Mouse (Mus musculus) lung, postnatal 36 days (tissue): ENCODE results near the gene Alg14.
A peak's percentile ranks its signal among the peaks of the same experiment; 100 is the strongest.

ENCODE experiments used
- DNase-seq: peaks from one replicate; pipeline ENCODE4 v3.0.0; 2022; ENCODE audit warnings: mixed read lengths

The Alg14 gene

DNA sequence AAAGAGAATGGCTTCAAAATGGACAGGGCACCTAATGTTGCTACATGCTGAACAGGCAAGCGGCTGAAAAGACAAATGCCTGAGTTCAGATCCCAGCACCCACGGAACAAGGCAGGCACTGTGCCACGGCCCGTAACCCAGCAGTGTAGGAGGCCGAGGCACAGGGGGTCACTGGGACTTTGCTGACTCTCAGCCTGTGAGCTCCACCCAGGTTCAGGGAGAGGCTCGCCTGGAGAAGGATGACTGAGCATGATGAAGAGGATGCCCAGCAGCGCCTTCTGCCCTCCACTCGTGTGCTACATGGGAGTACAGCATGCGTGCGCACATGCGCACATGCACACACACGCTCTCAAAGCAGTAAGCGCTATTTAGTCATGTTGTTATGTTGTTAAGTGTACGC is 11.9 kb upstream of the Alg14 start:
- DNase-seq: no peak

DNA sequence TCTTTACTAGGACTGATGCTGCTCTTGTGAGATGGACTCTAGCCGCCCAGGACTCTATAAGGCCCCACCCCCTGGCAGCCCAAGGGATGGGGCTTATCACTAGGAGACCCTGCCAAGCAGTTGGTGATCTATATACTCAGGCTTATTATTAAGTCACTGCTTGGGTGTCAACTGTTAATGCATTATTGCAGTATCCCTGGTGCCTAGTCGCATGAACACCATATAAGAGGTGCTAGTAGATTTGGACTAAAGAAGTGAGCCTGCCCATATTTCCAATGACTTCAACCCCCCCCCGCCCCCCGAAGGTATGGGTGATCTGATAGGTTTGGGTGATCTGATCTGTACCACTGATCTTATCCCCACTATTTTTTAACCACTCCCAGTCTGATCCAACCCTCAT is 8.6 kb upstream of the Alg14 start, which contains the start of gene Tmem56:
Gene Tmem56, minus strand, starts transcription at position 101 of the 400 bp plus-strand sequence.
- DNase-seq: no peak

DNA sequence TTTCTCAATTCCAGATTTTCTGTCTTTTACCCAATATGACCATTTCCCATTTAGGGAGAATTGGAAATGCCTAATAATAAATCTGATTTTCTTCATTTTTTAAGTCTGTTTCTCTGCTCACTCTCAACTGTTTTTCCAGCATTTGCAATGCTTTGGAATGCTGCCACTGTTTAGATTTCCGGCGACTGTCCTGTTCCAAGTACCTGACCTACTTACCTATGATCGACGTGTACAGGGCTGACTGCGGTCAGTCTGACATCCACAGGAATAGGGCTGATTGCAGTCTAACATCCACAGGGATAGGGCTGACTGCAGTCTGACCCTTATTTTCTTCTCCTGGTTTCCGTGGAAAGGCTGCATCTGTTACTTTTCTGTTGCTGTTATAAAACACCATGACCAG is 6.4 kb upstream of the Alg14 start:
- no peak for DNase-seq

DNA sequence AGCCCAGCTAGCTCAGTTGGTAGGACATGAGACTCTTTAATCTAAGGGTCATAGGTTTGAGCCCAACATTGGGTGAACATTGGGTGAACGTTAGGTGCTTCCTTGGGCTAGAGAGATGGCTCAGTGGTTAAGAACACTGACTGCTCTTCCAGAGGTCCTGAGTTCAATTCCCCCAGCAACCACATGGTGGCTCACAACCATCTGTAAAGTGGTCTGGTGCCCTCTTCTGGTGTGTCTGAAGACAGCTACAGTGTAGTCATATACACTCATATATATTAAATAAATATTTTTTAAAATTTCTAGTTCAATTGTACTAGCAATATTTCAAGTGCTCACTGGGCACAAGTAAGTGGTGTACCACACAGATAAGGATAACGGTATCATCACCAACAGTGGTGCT is 4.4 kb upstream of the Alg14 start:
- no peak for DNase-seq

DNA sequence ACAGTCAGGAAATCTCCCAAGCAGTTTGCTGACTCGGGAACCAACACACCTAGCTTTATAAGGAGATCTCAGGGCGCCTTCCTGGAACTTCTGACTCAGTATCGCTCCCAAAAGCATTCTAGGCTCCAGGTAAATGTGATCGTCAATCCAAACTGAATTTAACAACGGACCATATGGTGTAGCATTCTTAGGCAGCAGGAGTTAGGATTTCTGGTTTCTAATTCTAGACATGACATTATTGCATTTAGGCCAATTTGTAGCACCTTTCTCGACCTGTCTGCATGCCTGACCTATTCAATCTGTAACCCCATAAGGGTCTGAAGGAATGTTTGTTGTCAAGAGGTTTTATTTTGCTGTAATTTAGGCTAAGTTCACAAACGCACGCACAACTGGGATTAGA is 892 bp upstream of the Alg14 start:
- DNase-seq: no peak

DNA sequence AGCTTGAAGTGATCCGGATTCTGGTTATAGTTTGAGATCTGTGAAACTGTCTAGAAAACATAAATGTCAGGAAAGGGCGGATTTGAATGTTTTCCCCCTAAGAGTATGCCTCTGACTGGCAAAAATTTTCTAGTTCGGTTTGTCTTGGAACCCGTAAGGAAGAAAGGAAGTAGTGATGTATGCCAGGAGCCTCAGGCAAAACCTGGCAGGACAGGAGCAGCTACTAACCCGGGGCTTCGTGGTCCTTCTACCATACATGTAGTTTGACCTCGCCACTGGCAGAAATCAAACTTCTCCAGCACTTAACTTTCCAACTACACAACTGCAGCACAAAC is 381 bp upstream of the Alg14 start:
- DNase-seq: no peak

DNA sequence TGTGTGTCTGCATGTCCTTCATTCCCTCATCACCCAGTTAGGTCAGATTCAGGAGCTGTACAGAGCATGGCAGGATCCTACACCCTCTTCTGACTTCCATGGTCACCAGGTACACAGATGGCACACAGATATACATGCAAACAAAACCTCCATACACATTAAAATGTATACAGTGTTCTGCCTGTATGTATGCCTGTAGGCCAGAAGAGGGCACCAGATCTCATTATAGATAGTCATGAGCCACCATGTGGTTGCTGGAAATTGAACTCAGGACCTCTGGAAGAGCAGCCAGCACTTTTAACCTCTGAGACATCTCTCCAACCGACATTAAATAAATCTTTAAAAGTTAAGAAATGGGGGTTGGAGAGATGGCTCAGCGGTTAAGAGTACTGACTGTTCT is 2.6 kb downstream of the Alg14 start:
- no peak for DNase-seq

DNA sequence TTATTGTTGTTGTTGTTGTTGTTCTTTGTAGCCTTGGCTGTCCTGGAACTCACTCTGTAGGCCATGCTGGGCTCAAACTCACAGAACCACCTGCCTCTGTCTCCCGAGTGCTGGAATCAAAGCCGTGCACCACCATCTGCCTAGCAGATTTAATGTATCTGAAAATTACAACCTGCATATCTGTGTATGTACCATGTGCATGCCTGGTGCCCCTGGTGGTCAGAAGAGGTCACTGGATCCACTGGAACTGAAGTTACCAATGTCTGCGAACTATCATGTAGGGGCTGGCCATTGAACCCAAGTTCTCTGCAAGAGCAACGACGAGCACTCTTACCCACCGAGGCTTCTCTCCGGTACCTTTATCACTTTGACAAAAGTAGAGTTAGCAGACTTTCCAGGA is 15.1 kb downstream of the Alg14 start:
- DNase-seq: peak; percentile 31

DNA sequence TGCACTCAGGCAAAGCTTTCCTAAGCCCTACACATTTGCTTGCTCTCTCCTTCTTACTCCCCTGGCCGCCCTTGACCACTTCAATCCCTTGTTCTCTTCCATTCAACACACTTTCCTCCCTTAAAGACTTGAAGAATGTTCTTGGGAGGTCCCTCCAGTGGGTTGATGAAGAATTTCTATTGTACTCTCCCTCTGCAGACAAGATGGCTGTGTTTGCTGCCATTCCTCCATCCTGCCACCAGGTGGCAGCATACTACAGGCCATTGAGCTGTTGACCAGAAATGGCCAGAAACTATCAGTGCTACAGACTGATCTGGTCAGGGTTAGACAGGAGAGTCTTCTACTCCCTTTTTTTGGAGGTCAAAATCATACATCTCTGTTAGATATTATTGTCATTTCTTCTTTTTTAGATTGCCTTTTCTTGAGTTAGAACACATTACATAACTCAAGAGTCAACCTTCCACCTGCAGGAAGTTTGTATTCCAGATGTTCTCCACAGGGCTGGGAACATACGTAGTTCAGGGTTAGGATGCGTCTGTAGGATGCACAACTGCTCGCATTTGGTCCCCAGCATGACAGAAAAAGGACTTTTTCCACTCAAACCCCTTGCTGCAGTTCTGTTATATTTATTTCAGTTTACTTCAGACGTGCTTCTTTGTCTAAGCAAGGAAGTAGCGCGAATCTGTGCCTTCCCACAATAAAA is 16.1 kb downstream of the Alg14 start:
- peak; percentile 86 for DNase-seq

DNA sequence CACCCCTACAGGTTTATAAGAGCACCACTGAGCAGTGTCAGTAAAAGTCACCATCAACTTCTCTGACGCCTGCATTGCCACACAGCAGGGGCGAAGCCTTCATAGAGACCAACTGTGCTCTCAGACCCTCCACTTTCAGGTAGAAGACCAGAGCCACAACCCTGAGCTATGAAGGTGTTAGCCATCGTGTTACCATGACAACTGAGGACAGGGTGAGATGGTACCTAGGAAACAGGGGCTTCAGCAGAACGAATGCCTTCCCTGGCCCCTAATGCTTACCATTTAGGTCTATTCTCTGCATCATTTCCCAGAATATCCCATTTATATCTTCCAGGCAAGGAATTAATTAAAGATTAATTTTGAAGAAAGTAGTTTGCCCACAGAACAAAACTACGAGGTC is 17.4 kb downstream of the Alg14 start:
- no peak for DNase-seq

DNA sequence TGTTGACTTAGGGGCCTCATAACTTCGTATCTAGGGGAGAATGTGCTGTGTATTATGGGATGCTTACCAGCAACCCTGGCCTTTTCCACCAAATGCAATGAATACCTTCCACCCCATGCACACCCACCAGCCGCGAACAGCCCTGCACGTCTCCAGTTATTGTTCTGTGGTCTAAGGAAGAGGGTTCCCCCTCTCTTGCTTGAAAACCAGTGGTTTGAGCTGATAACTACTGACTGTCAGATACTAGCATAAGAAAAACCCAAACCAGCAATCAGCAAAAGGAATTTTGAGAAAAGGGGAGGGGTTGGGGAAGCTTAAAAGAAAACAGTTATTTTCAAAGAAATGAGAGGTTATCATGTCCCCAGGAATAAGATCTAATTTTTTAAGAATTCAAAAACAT is 17.9 kb downstream of the Alg14 start:
- DNase-seq: no peak

DNA sequence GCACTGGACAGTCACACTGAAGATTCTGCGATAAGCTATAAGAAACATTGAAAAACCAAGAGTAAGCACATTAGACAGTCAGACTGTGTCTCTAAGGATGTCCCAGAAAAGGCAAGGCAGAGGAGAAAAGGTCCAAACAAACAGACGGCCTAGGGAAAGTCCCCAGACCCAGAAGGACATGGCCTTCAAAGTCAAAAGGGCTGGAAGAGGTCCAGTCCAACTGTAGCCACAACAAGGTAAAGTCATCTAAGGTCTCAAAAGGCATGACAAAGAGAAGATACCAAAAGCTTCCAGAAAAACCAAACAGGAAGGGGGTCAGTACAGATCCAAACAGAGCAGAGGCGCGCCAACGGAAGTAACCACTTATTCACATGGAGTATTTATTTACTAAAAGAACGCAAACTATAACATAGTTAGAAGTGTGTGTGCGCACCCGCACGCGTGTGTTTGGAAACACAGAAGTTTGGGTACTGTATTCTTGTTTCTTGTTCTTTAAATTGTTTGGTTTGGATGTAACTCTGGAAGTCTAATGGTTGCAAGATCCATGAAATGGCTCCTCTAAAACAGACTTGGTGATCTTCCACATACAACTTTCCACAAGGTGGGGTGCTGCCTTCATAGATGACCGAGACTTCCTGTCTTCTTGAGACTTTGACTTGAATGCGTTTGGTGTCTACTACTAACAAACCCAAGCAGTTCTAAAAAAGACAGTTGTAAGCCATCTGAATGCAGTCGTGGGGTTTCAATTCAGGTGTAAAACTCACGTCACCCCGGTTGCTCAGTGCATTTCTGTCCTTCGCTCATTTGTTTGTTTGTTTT is 18.5 kb downstream of the Alg14 start:
- DNase-seq: peak; percentile 56

DNA sequence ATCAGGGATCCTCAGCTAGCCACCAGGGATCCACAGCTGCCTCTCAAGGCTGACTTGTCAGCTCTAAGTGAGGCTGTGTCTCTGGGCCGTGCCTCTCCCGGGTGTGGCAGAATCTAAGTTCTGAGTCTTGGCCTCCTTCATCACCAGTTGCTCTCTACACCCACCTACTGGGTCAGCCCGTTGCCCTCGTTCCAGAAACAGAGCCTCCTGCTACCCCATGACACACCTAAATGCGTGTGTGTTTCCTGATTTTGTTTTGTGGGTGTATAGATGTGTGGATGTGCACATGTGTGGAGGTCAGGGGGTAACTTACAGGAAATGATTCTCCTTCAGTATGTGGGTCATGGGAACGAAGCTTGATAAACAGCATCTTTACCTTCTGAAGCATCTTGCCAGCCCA is 20.9 kb downstream of the Alg14 start:
- no peak for DNase-seq

DNA sequence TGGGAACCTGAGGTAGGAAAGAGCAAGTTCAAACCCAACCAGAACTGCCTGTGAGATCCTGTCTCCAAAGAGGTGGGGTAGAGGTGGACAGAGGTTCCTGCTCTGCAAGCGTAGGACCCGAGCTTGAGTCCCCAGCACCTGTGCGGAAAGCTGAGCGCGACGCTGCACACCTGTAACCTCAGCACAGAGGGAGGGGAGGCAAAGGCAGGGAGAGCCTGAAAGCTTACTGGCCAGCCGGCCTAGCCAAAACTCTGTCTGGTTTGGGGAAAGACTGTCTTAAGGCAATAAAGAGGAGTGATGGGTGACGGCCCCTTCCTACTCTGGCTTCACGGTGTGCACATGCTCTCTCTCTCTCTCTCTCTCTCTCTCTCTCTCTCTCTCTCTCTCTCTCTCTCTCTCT is 21.4 kb downstream of the Alg14 start:
- no peak for DNase-seq

DNA sequence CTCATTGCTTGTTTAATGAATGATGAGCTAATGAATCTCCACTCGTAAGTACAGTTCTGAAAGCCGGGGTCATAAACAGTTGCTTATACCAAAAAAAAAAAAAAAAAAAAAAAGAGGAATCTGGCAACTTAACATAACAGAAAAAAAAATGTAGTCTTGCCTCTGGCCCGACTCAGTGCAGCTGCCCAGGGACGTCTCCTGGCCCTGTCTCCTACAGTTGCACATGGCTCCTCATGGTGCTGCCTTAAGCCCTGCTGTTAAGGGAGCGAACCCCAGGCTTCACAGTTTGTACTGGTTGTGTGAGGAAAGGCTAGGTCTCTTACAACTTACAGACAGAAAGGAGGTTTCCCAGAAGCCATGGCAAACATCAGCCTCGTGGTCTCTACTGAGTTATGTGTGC is 22.6 kb downstream of the Alg14 start:
- DNase-seq: no peak

DNA sequence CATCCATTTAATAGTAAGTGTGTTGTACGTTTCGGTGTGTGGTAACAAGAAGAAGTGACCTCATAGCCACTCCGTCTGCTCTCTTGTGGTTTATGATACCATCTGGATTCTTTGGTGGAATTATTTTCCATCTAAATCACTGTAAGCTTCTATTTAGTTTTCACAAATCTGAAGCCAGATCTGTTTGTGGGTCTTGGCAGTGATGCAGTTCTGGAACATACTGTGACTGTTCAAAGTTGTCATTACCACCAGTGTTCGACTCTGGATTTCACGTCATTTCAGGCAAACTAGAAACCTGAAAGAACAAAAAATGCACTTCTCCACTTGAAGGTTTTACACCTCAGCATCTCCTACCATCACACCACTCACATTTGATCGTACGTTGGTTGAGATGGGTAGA is 23.9 kb downstream of the Alg14 start:
- no peak for DNase-seq

DNA sequence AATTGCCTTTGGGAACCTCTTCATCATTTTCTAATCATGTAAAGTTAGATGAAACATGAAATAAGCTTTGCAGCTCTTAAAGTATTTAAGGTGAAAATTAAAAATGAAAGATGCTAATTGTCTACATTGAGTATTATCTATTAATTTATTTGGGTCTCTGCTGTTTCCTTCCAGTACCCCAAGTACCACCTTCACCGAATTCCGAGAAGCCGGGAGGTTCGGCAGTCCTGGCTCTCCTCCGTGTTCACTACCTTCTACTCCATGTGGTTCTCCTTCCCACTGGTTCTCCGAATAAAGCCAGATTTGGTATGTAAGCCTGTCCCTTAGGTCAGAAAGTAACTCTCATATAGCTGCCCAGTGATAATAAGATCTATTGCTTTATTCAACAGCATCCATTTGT is 28.3 kb downstream of the Alg14 start:
- DNase-seq: no peak

DNA sequence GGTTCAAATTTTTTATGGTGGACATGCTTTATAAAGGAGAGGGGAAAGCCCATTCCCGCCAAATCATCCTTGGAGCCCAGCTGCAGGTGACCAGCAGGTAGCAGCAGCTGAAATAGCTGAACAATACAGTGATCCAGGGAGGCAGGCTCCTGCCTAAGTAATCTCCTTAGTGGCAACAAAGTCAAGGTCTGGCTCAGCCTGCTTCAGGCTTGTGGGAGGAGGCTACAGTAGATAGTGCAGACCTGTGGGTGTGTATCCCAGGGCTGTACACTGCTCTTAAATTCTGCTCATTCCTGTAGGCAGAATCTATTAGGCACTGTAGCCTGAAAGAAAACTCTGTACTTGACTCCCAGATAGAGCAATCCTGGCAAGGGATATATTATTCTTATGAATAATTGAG is 29.3 kb downstream of the Alg14 start:
- no peak for DNase-seq

DNA sequence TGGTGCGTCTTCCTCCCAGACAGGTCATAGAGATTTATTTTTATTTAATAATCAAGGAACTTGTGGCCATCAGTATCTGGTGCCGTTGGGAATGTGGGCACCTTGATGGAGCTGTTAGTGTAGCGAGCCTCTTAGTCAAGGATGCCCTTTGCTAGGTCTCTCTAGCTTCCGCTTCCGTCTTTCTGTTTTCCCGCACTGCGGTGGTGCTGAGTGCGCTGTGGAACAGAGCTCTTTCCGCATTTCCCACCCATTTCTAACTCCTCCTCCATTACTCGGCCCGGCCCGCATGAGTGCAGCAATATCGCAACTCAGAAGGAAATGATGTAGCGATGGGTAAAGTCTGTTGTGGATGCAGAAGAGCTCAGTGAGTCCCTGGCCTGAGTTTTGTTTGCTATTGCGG is 31.8 kb downstream of the Alg14 start:
- no peak for DNase-seq

DNA sequence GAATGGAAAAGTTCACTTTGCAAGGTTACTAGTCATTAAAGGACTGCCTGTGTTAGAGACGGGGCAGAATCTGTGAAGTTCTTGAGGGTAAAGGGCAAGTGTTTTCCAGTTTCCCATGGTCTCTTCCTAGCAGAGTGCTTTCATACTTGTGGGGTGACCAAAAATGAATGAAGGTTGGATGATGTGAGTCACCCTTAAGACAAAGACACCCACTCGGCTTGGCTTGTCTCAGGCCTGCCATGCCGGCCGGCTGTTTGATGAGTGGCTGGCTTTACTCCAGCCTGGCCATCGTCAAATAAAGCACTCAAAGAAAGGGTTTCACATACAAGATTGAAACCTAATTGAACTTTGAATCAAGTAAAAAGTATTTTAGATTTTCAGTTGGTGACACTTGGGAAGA is 35.8 kb downstream of the Alg14 start:
- DNase-seq: no peak

DNA sequence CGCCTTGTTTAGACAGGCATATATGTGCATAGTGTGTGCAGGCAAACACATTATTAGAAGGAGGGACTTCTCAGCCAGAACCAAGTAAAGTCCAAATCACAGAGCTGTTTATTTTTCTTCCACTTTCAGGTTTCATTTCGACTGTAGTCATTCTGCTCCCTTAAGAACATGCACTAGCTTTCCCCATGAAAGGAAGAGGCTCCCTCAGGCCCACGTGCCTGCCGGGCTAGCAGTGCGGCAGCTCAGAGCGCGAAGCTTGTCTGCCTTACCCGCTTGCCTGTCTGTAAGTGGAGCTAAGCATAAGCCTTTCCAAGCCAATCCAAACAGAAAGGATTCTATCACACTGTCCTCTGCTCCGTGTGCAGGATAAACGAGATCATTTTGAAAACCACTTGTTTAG is 38.1 kb downstream of the Alg14 start:
- no peak for DNase-seq

DNA sequence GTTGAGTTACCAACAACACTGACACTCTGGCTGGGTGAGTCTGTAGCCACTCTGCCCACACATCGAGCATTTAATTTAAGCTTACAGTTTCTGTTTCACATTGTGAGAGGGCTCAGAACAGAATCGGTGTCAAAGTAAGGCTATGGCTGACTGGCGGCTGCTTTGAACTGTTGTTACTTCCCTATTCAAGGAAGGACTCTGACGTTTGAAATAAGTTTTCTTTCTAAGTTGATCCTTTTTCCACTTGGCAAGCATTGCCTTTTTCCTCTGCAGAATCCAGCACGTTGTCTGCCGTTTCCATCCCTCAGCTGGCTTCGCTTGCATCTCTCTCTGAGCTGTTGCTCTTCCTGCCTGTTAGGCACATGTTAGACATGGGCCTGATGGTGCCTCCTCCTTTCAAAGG is 38.7 kb downstream of the Alg14 start:
- peak; percentile 38 for DNase-seq

DNA sequence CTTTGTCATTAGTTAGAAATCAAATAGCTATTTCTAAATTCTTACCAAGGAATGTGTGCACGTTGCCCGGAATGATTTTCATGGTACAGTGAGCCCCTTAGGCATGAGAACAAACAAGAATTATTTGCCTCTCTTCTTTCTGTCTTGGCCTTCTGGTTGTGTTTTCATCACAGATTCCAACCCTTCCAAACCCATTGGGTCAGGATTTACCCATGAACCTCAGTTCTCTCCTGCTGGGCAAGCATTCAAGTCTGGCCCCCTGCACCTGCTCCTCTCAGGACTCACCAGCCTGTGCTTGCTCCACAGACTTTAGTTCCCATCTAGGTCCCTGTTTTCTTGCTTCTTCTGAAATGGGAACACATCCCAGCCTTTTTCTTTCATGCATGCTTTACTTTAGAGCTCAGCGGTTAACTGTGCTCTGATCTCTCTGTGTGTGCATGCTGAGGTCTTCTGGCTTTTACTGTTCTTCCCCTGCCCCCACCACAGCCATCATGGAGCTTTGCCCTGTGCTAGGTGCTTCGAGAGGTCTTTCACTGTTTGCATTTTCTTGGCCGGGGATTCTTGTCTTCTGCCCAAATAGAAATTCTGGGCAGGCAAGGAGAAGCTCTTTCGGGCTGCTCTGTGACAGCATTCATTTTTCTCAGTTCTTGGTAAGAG is 44.8 kb downstream of the Alg14 start:
- no peak for DNase-seq

DNA sequence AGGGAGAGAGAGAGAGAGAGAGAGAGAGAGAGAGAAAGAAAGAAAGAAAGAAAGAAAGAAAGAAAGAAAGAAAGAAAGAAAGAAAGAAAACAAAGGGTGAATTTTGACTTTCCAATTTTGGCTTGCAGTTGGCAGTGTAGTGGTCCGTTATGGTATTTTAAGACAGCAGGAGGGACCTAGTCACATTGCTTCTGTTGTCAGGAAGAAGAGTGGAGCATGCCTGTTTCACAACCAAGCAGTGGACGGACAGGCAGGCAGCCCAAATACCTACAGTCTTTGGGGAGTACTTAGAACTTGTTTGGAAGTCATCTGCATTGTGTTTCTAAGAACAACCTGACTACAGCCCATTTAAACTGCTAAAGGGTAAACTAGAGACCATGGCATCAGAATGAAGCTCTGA is 47.1 kb downstream of the Alg14 start:
- DNase-seq: no peak
